Mouse (Mus musculus) intestine, embryonic 16.5 days (tissue): ENCODE results near the gene Tamm41. TPM values are rescaled to one million over a fixed set of nuclear protein-coding genes. Genes with fewer than 3 reads are reported as not detected.

Experiments
- ATAC-seq: fragments of 200-750 bp; cut with Nextera tagmentation; 2 replicates; pipeline ENCODE4 v1.8.0; 2017; ENCODE audit warnings: moderate TSS enrichment, moderate library complexity
- H3K27ac ChIP-seq: fragments of 300-500 bp; sonication (generic); 2 replicates; pipeline ENCODE4 v1.5.1; 2014; ENCODE audit warnings: mild to moderate bottlenecking, low read length
- H3K27me3 ChIP-seq: fragments of 300-500 bp; sonication (generic); replicated peaks from 2 replicates; pipeline ENCODE4 v1.6.1; 2014; ENCODE audit warnings: low read length, control low read depth, mixed read lengths; ENCODE audit not compliant: control insufficient read depth, insufficient read depth
- H3K36me3 ChIP-seq: fragments of 300-500 bp; sonication (generic); 2 replicates; pipeline ENCODE4 v1.6.1; 2014; ENCODE audit warnings: low read length, control low read depth; ENCODE audit not compliant: control insufficient read depth, insufficient read depth
- H3K4me1 ChIP-seq: fragments of 300-500 bp; sonication (generic); 2 replicates; pipeline ENCODE4 v1.6.1; 2014; ENCODE audit warnings: low read length, control low read depth, mixed read lengths; ENCODE audit not compliant: control insufficient read depth, insufficient read depth
- H3K4me2 ChIP-seq: fragments of 300-500 bp; sonication (generic); 2 replicates; pipeline ENCODE4 v1.6.1; 2014; ENCODE audit warnings: low read depth, low read length, control low read depth
- H3K4me3 ChIP-seq: fragments of 300-500 bp; sonication (generic); 2 replicates; pipeline ENCODE4 v1.5.1; 2014; ENCODE audit warnings: mild to moderate bottlenecking, low read length
- H3K9ac ChIP-seq: fragments of 300-500 bp; sonication (generic); 2 replicates; pipeline ENCODE4 v1.6.1; 2014; ENCODE audit warnings: low read depth, low read length
- H3K9me3 ChIP-seq: fragments of 300-500 bp; sonication (generic); 2 replicates; pipeline ENCODE4 v1.6.1; 2016; ENCODE audit warnings: low read length, control low read depth; ENCODE audit not compliant: control insufficient read depth
- WGBS: fragments of 180-500 bp; shearing (Covaris S2); extraction: QIAGEN DNeasy Blood & Tissue Kit; methylation state at CpG from one replicate; pipeline ENCODE4 v1.1.7; 2014; 5-methylcytosine and 5-hydroxymethylcytosine counted together
- polyA plus RNA-seq: library from polyadenylated mRNA; unstranded; fragments of >200 nt; fragmentation: Nextera tagmentation; extraction: Ambion mirVana; gene quantifications from 2 replicates; pipeline ENCODE4 v1.2.1, GENCODE M21; 2015

Gene Tamm41
- polyA plus RNA-seq, 1 experiment from 2014 or later: 66.8 TPM

- Histone ChIP-seq H3K27ac (no peak overlapping the region), H3K27me3 (no peaks in the 10 kb centered on the region), H3K4me3 (no peak overlapping the region), H3K4me2 (no peak overlapping the region), H3K4me1 (peaks cover 7% of the 10 kb centered on the region; the same call in 1 of the 2 replicates), H3K9me3 (no peaks in the 10 kb centered on the region), H3K9ac (no peak overlapping the region), H3K36me3 (0 out of 2 replicates have a peak, but pooled peaks cover 4% of the 10 kb centered on the region)
- ATAC-seq: peak; percentile 56; the same call in 1 of the 2 replicates
- WGBS: 67% methylated on average over 6 of the region's 6 CpGs
Observed at GRCm38 (mm10) chr6:115006948-115007347, 30.7 kb downstream of the Tamm41 start.

GRCm38 (mm10) chr6:115006065-115006464 lies 31.6 kb downstream of the Tamm41 start:
- WGBS: 70% methylated on average over 3 of the region's 3 CpGs
- peaks cover 7% of the 10 kb centered on the region; the same call in 1 of the 2 replicates for H3K4me1 ChIP-seq
- no peak overlapping the region for H3K27ac ChIP-seq
- H3K27me3 ChIP-seq: no peaks in the 10 kb centered on the region
- H3K4me3 ChIP-seq: no peak overlapping the region
- H3K9me3 ChIP-seq: no peaks in the 10 kb centered on the region
- H3K9ac ChIP-seq: no peak overlapping the region
- no peak overlapping the region for H3K4me2 ChIP-seq
- 0 out of 2 replicates have a peak, but pooled peaks cover 4% of the 10 kb centered on the region for H3K36me3 ChIP-seq
- no peak for ATAC-seq

GRCm38 (mm10) chr6:115005351-115005890 lies 32.3 kb downstream of the Tamm41 start:
- no peak for ATAC-seq
- no peak overlapping the region for H3K27ac ChIP-seq
- H3K4me3 ChIP-seq: no peak overlapping the region

GRCm38 (mm10) chr6:115004636-115005035 lies 33.0 kb downstream of the Tamm41 start:
- H3K4me3 ChIP-seq: no peak overlapping the region
- no peaks in the 10 kb centered on the region for H3K27me3 ChIP-seq
- H3K9ac ChIP-seq: no peak overlapping the region
- H3K4me2 ChIP-seq: no peak overlapping the region
- peaks cover 7% of the 10 kb centered on the region; the same call in 1 of the 2 replicates for H3K4me1 ChIP-seq
- no peak for ATAC-seq
- peaks cover 10% of the 10 kb centered on the region; the same call in 1 of the 2 replicates for H3K36me3 ChIP-seq
- WGBS: 82% methylated on average over 8 of the region's 8 CpGs
- H3K9me3 ChIP-seq: no peaks in the 10 kb centered on the region
- no peak overlapping the region for H3K27ac ChIP-seq

More at GRCm38 (mm10) chr6:115005351-115005890, 32.3 kb downstream of the Tamm41 start:
- H3K9ac ChIP-seq: no peak overlapping the region
- no peak overlapping the region for H3K4me2 ChIP-seq
- WGBS: 89% methylated on average over 8 of the region's 8 CpGs
- no peaks in the 10 kb centered on the region for H3K27me3 ChIP-seq
- no peaks in the 10 kb centered on the region for H3K9me3 ChIP-seq
- peaks cover 7% of the 10 kb centered on the region; the same call in 1 of the 2 replicates for H3K36me3 ChIP-seq
- H3K4me1 ChIP-seq: peaks cover 7% of the 10 kb centered on the region; the same call in 1 of the 2 replicates

GRCm38 (mm10) chr6:114998374-114999031 lies 39.2 kb downstream of the Tamm41 start:
- no peaks in the 10 kb centered on the region for H3K9me3 ChIP-seq
- peak; percentile 54; the same call in 1 of the 2 replicates for ATAC-seq
- no peak overlapping the region for H3K9ac ChIP-seq
- no peak overlapping the region for H3K27ac ChIP-seq
- H3K36me3 ChIP-seq: peaks cover 6% of the 10 kb centered on the region; the same call in 1 of the 2 replicates
- no peak overlapping the region for H3K4me3 ChIP-seq
- 59% methylated on average over 16 of the region's 16 CpGs for WGBS
- H3K4me1 ChIP-seq: peaks cover 8% of the 10 kb centered on the region
- H3K4me2 ChIP-seq: no peak overlapping the region
- H3K27me3 ChIP-seq: no peaks in the 10 kb centered on the region

GRCm38 (mm10) chr6:114997471-114997870 lies 40.2 kb downstream of the Tamm41 start:
- 66% methylated on average over 5 of the region's 5 CpGs for WGBS
- H3K36me3 ChIP-seq: peaks cover 6% of the 10 kb centered on the region; the same call in 1 of the 2 replicates
- 0 out of 2 replicates have a peak, but pooled peaks have one; percentile 36 for ATAC-seq

GRCm38 (mm10) chr6:114996910-114997309 lies 40.8 kb downstream of the Tamm41 start:
- no peak overlapping the region for H3K27ac ChIP-seq
- no peak overlapping the region for H3K4me2 ChIP-seq
- peaks cover 6% of the 10 kb centered on the region; the same call in 1 of the 2 replicates for H3K36me3 ChIP-seq
- peaks cover 8% of the 10 kb centered on the region for H3K4me1 ChIP-seq
- H3K9me3 ChIP-seq: no peaks in the 10 kb centered on the region
- WGBS: 52% methylated on average over 5 of the region's 5 CpGs
- H3K9ac ChIP-seq: no peak overlapping the region
- H3K27me3 ChIP-seq: no peaks in the 10 kb centered on the region
- no peak overlapping the region for H3K4me3 ChIP-seq
- peak; percentile 72 for ATAC-seq

More at GRCm38 (mm10) chr6:114997471-114997870, 40.2 kb downstream of the Tamm41 start:
- peaks cover 8% of the 10 kb centered on the region for H3K4me1 ChIP-seq
- no peak overlapping the region for H3K27ac ChIP-seq
- no peak overlapping the region for H3K9ac ChIP-seq
- no peak overlapping the region for H3K4me2 ChIP-seq
- no peaks in the 10 kb centered on the region for H3K27me3 ChIP-seq
- no peaks in the 10 kb centered on the region for H3K9me3 ChIP-seq
- no peak overlapping the region for H3K4me3 ChIP-seq

GRCm38 (mm10) chr6:114994079-114994478 lies 43.6 kb downstream of the Tamm41 start:
- 86% methylated on average over 5 of the region's 5 CpGs for WGBS
- H3K27ac ChIP-seq: no peak overlapping the region
- H3K27me3 ChIP-seq: no peaks in the 10 kb centered on the region
- ATAC-seq: no peak
- H3K4me2 ChIP-seq: no peak overlapping the region
- no peaks in the 10 kb centered on the region for H3K36me3 ChIP-seq
- H3K9ac ChIP-seq: no peak overlapping the region
- H3K9me3 ChIP-seq: no peaks in the 10 kb centered on the region
- H3K4me1 ChIP-seq: peaks cover 8% of the 10 kb centered on the region
- no peak overlapping the region for H3K4me3 ChIP-seq

- Histone ChIP-seq H3K27me3 (no peaks in the 10 kb centered on the region), H3K36me3 (no peaks in the 10 kb centered on the region), H3K4me2 (no peak overlapping the region), H3K9ac (no peak overlapping the region), H3K4me3 (no peak overlapping the region), H3K9me3 (no peaks in the 10 kb centered on the region), H3K4me1 (peaks cover 7% of the 10 kb centered on the region), H3K27ac (no peak overlapping the region)
- no peak for ATAC-seq
- 61% methylated on average over 8 of the region's 8 CpGs for WGBS
Observed at GRCm38 (mm10) chr6:114993659-114994058, 44.0 kb downstream of the Tamm41 start.
